Mouse (Mus musculus) forebrain, embryonic 10.5 days (tissue): ENCODE measurements at regions not wholly inside any gene's neighbourhood (a gene's known extent, or its start where the extent isn't known, plus 50 kb on each side); places are given as distances from the start of the nearest gene placed in this dataset.

Experiments
- DNase-seq: peaks from one replicate; pipeline ENCODE4 v3.0.0-alpha.2; 2017; ENCODE audit warnings: low spot score; ENCODE audit errors: extremely low spot score
- H3K27ac ChIP-seq: fragments of 300-500 bp; sonication (generic); 2 replicates; pipeline ENCODE4 v1.5.1; 2016; ENCODE audit warnings: mild to moderate bottlenecking
- H3K27me3 ChIP-seq: fragments of 300-500 bp; sonication (generic); 2 replicates; pipeline ENCODE4 v1.6.1; 2016; ENCODE audit warnings: mild to moderate bottlenecking; ENCODE audit not compliant: poor library complexity, severe bottlenecking
- H3K36me3 ChIP-seq: fragments of 300-500 bp; sonication (generic); replicated peaks from 2 replicates; pipeline ENCODE4 v1.6.1; 2016; ENCODE audit warnings: mild to moderate bottlenecking, moderate library complexity
- H3K4me1 ChIP-seq: fragments of 300-500 bp; sonication (generic); 2 replicates; pipeline ENCODE4 v1.6.1; 2016
- H3K4me3 ChIP-seq: fragments of 300-500 bp; sonication (generic); 2 replicates; pipeline ENCODE4 v1.5.1; 2016; ENCODE audit warnings: mild to moderate bottlenecking, moderate library complexity
- H3K9me3 ChIP-seq: fragments of 300-500 bp; sonication (generic); 2 replicates; pipeline ENCODE4 v1.6.1; 2016; ENCODE audit warnings: mild to moderate bottlenecking, moderate library complexity
- WGBS: fragments of 180-500 bp; shearing (Covaris S2); methylation state at CpG from one replicate; pipeline ENCODE4 v1.1.7; 2016; 5-methylcytosine and 5-hydroxymethylcytosine counted together

GRCm38 (mm10) chr17:89802148-89802547 is 108.1 kb downstream of the Gm10184 start:
- no peaks in the 10 kb centered on the region for H3K9me3 ChIP-seq
- no peak overlapping the region for H3K27ac ChIP-seq
- H3K27me3 ChIP-seq, result no peaks in the 10 kb centered on the region
- no peak for DNase-seq
- WGBS, result 77% methylated on average over 1 of the region's 1 CpGs
- no peak overlapping the region for H3K4me3 ChIP-seq
- H3K4me1 ChIP-seq, result no peaks in the 10 kb centered on the region
- no peaks in the 10 kb centered on the region for H3K36me3 ChIP-seq

DNA sequence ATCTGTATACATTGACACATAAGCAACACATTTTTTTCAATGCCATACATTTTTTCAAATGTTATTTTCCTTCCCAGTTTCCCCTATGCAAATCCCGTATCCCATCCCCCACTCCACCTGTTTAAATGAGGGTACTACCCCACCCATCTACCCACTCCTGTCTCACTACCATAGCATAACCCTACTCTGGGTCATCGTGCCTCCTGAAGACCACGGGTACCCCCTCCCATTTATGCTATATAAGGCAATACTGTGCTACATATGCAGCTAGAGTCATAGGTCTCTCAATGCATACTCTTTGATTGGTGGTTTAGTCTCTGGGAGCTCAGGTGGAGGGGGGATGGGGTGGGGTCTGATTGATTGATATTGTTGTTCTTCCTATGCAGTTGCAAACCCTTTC is 132.7 kb downstream of the Gm10184 start:
- WGBS, result 88% methylated on average over 3 of the region's 3 CpGs
- no peak for DNase-seq
- H3K27ac ChIP-seq, result no peak overlapping the region
- no peaks in the 10 kb centered on the region for H3K27me3 ChIP-seq
- no peak overlapping the region for H3K4me3 ChIP-seq
- no peaks in the 10 kb centered on the region for H3K4me1 ChIP-seq
- no peaks in the 10 kb centered on the region for H3K36me3 ChIP-seq
- no peaks in the 10 kb centered on the region for H3K9me3 ChIP-seq

- no peak for DNase-seq
- Histone ChIP-seq H3K27me3 (no peaks in the 10 kb centered on the region), H3K36me3 (no peaks in the 10 kb centered on the region), H3K27ac (no peak overlapping the region), H3K4me1 (no peaks in the 10 kb centered on the region), H3K4me3 (no peak overlapping the region), H3K9me3 (no peaks in the 10 kb centered on the region)
- 84% methylated on average over 1 of the region's 1 CpGs for WGBS
Observed at GRCm38 (mm10) chr17:89766229-89766875, 143.9 kb downstream of the Gm10184 start.

- H3K27me3 ChIP-seq, result no peaks in the 10 kb centered on the region
- no peaks in the 10 kb centered on the region for H3K9me3 ChIP-seq
Observed at GRCm38 (mm10) chr17:89737418-89737817, 172.8 kb downstream of the Gm10184 start.

DNA sequence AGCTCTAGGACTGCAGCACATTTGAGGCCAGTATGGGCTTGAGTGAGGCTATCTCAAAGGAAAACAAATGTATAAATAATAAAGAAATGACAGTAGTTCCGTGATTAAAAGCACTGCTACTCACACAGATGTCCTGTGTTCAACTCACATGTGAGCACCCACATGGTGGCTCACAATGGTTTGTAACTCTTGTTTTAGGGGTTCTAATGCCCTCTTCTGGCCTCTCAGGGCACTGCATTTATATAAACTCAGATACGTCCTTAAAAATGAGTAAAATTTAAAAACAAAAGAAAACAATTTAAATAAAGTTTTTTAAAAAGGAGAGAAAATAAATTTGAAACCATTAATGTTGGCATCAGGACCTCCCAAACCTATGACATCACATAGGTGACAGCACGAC is 184.7 kb downstream of the Gm10184 start:
- 62% methylated on average over 3 of the region's 3 CpGs for WGBS
- Histone ChIP-seq H3K36me3 (no peaks in the 10 kb centered on the region), H3K27me3 (no peaks in the 10 kb centered on the region), H3K9me3 (no peaks in the 10 kb centered on the region), H3K4me1 (no peaks in the 10 kb centered on the region), H3K4me3 (no peak overlapping the region), H3K27ac (no peak overlapping the region)
- DNase-seq, result no peak

More at GRCm38 (mm10) chr17:89737418-89737817, 172.8 kb downstream of the Gm10184 start:
- DNase-seq, result no peak
- Histone ChIP-seq H3K27ac (no peak overlapping the region), H3K36me3 (no peaks in the 10 kb centered on the region), H3K4me3 (no peak overlapping the region), H3K4me1 (no peaks in the 10 kb centered on the region)
- 98% methylated on average over 1 of the region's 1 CpGs for WGBS

GRCm38 (mm10) chr17:89681798-89682197 is 228.5 kb downstream of the Gm10184 start:
- Histone ChIP-seq H3K27ac (no peak overlapping the region), H3K36me3 (no peaks in the 10 kb centered on the region), H3K4me1 (no peaks in the 10 kb centered on the region), H3K4me3 (no peak overlapping the region), H3K27me3 (no peaks in the 10 kb centered on the region), H3K9me3 (no peaks in the 10 kb centered on the region)
- 66% methylated on average over 3 of the region's 3 CpGs for WGBS
- DNase-seq, result no peak

DNA sequence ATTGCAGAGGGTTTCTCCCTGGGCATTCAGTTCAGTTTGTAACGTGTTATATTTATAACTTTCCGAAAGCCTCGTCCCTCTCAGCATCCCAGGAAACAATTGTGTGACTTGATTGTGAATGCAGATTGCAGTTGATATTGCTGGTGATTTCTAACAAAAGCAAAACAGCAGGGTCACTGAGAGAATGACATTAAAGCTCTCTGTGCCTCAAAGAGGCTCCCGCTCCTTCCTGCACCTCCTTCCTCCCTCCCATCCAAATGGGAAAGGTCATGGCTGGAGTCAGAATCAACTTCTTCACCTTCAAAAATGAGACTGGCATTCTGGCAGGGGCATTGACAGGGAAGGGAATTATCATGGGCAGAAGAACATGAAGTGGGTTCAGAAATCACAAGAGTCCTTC is 251.9 kb downstream of the Gm10184 start:
- Histone ChIP-seq H3K4me1 (peaks cover 6% of the 10 kb centered on the region), H3K9me3 (no peaks in the 10 kb centered on the region), H3K27ac (no peak overlapping the region), H3K4me3 (no peak overlapping the region), H3K36me3 (no peaks in the 10 kb centered on the region), H3K27me3 (no peaks in the 10 kb centered on the region)
- no peak for DNase-seq
- 46% methylated on average over 4 of the region's 4 CpGs for WGBS

DNA sequence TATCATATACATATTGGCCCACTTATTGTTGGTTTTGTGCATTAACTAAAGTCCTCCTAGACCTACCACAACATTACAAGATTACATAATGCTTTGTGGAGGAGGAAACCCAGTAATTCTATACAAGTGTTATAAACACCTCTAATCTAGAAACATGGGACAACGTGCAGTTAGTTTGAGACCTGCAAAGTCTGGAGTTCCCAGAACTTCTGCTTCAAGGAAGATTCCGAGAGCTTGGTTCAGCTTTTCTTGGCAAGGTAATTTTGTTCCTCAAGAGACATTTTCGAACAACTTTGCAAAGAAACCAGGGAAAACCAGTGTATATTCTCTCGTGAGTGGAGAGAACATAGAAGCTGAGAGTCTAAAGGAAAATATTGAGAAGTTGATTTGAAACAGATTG is 254.0 kb downstream of the Gm10184 start:
- no peak for DNase-seq
- no peak overlapping the region for H3K27ac ChIP-seq
- H3K9me3 ChIP-seq, result no peaks in the 10 kb centered on the region
- H3K27me3 ChIP-seq, result no peaks in the 10 kb centered on the region
- peaks cover 6% of the 10 kb centered on the region for H3K4me1 ChIP-seq
- H3K36me3 ChIP-seq, result no peaks in the 10 kb centered on the region
- WGBS, result 88% methylated on average over 4 of the region's 4 CpGs
- no peak overlapping the region for H3K4me3 ChIP-seq

DNA sequence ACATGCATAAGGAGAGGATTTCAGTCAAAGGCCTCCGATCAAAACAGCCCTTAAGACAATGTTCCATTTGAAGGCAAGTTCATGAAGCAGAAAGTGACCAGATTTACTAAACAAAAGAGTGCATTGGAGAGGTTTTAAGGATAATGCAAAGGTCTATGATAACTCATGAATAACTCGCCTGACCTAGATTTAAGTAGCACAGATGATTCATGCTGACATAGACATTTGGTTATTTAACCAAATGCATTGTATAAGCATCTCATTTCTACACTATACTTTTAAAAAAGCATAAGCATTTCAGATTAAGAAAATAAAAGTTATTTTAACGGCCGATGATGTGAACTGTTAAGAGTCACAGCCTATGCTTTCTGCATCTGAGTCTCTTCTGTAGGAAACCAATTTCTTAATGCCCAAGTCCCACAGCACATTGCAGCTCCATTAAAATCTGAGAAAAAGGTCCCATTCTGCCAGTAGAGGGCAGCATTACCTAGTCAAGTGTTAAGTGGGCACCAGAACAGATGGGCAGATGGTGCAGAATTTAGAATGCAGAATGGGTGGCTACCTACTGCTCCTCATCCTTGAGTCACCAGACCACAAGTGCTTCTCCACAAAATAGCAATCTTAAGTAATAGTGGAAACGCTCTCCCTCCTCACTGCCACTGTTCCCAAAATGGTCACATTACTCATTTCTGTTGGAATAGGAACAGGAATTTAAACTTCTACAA is 256.0 kb downstream of the Gm10184 start:
- Histone ChIP-seq H3K36me3 (no peaks in the 10 kb centered on the region), H3K27me3 (no peaks in the 10 kb centered on the region), H3K4me1 (peaks cover 6% of the 10 kb centered on the region), H3K4me3 (no peak overlapping the region), H3K27ac (no peak overlapping the region), H3K9me3 (no peaks in the 10 kb centered on the region)
- DNase-seq, result peak; percentile 40
- WGBS, result 68% methylated on average over 5 of the region's 5 CpGs

GRCm38 (mm10) chr17:89646000-89646399 is 264.2 kb downstream of the Gm10184 start:
- H3K27ac ChIP-seq, result no peak overlapping the region
- H3K27me3 ChIP-seq, result no peaks in the 10 kb centered on the region
- no peak overlapping the region for H3K4me3 ChIP-seq
- 85% methylated on average over 1 of the region's 1 CpGs for WGBS
- H3K9me3 ChIP-seq, result no peaks in the 10 kb centered on the region
- H3K36me3 ChIP-seq, result no peaks in the 10 kb centered on the region
- H3K4me1 ChIP-seq, result no peaks in the 10 kb centered on the region
- no peak for DNase-seq
